Mouse (Mus musculus) activated CD4-positive, CD25-positive, alpha-beta regulatory T cell, adult 4 months (primary cell): Measurements from ENCODE around the gene Lrp8. TPM values are rescaled to one million over a fixed set of nuclear protein-coding genes. Genes with fewer than 3 reads are reported as not detected.

Experiments
- ATAC-seq: one replicate; pipeline ENCODE4 v1.8.0; 2017
- polyA plus RNA-seq, 2 experiments: library from polyadenylated mRNA; unstranded; fragments of 100-300 nt; shearing (Covaris generic); gene quantifications; one replicate each; pipeline ENCODE4 v1.2.1; 2017

Lrp8 gene
- polyA plus RNA-seq, 2 experiments from 2014 or later = 1.6 to 2.1 TPM

GRCm38 (mm10) chr4:107923145-107923802 lies 121.2 kb downstream of the Lrp8 start, which contains the start of gene Cpt2:
Gene Cpt2, minus strand, starts transcription at chr4:107923610.
- ATAC-seq = peak; percentile 97

DNA sequence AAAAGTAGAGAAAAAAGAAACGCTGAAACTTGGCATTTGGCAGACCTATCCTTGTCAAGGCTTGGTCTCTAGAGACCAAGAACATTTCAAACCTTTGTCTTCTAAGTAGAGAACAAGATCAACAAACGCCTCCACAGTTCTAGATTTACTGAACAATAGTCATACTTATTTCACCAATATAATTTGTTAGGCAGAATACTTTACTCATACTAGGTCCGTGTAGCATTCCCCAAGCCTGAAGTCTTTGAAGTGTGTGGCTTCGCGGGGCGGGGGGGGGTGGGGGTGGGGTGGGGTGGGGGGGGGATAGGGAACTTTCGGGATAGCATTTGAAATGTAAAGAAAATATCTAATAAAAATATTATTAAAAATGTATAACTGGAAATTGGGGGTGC lies 121.7 kb downstream of the Lrp8 start:
- peak; percentile 28 for ATAC-seq

Other genes with a start within 250 kb of the Lrp8 start
- gene Dmrtb1, start 118.0 kb upstream of the Lrp8 start, polyA plus RNA-seq = not detected
- 100 to 1,000 TPM; 132 to 135 TPM for gene Magoh, start 77.5 kb downstream of the Lrp8 start, polyA plus RNA-seq
- gene 0610037L13Rik, start 87.6 kb downstream of the Lrp8 start, polyA plus RNA-seq = 10 to 100 TPM; 51.9 to 56.9 TPM
- gene Cpt2, start 121.3 kb downstream of the Lrp8 start, polyA plus RNA-seq = 10 to 100 TPM; 14.2 to 16.7 TPM
- under 1 TPM in 1 of 2 experiments, not detected in 1; 0.17 TPM for gene Slc1a7, start 166.1 kb downstream of the Lrp8 start, polyA plus RNA-seq